Mouse (Mus musculus) right cerebral cortex, postnatal 10 days (tissue): Measurements from ENCODE around the gene Hist1h3d.
"Not testable (repeated sequence)": the region's sequence is repeated elsewhere in the genome, so short reads cannot be mapped to it uniquely, and the experiment has no call there.

ENCODE experiments used
- DNase-seq, 2 experiments: peaks; one replicate each; pipeline ENCODE4 v3.0.0; 2021; ENCODE audit warnings: low spot score in 2 of 2

Hist1h3d gene

DNA sequence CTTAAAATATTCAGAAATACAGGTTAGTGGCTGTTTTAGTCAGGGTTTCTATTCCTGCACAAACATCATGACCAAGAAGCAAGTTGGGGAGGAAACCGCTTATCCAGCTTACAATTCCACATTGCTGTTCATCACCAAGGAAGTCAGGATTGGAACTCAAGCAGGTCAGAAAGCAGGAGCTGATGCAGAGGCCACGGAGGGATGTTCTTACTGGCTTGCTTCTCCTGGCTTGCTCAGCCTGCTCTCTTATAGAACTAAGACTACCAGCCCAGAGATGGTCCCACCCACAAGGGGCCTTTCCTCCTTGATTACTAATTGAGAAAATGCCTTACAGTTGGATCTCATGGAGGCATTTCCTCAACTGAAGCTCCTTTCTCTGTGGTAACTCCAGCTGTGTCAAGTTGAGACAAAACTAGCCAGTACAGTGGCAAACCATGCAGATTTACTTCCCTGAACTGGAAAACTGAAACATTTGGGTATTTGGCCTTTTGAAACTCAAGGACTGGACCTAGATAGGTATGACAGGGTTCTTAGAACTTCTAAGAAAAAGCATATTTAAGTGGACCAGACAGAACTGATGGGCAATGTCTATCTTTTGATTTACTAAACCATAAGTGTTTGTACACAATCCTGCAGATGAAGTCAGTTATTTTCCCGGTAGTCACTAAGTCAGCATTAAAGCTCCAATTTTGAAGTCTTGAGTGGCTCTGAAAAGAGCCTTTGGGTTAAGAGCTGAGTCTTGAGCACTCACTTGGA, 33.2 kb upstream of the Hist1h3d start:
- DNase-seq = not testable (repeated sequence)

DNA sequence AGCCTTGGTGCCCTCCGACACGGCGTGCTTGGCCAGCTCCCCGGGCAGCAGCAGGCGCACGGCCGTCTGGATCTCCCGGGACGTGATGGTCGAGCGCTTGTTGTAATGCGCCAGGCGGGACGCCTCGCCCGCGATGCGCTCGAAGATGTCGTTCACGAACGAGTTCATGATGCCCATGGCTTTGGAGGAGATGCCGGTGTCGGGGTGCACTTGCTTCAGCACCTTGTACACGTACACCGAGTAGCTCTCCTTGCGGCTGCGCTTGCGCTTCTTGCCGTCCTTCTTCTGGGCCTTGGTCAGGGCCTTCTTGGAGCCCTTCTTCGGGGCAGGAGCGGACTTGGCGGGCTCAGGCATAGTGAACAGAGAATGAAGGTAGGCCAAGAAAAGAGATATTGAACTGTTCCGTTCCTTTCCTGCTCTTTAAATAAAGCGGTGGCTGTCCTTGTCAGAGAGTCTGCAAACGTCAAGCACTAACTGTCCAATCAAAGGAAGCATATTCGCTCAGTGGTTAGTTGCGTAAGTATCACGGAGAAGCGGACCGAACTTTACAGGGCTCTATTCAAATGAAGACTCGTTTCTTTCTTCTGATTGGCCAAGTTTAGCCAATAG, 32.5 kb upstream of the Hist1h3d start, which contains the start of gene Hist1h2bh:
Gene Hist1h2bh, minus strand, starts transcription at position 394 of the 609 bp plus-strand sequence.
- DNase-seq = peak; percentile 80 to 93

DNA sequence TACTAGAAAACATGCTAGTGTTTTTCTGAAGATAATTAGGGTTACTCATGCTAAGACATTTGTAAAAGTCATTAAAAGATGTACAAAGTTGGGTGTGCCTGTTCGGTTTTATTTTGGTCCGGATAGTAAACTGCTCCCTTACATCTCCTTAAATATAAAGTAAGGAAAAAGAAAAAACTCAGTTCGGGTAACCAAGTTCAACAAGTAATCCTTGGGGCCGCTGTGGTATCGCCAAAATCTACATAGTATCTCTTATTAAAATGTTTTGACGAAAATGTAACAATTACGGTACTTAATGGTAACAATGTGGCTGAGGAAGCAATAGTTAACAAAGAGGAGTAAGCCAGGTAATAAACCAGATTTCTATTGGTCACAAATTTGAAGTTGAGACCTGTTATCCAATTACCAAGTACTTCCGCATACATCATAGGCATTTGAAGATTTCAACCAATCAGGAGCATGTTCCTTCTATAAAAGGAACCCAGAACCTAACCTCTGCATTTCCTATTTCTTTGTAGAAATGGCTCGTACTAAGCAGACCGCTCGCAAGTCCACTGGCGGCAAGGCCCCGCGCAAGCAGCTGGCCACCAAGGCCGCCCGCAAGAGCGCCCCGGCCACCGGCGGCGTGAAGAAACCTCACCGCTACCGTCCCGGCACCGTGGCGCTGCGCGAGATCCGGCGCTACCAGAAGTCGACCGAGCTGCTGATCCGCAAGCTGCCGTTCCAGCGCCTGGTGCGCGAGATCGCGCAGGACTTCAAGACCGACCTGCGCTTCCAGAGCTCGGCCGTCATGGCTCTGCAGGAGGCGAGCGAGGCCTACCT, 31.4 kb upstream of the Hist1h3d start, which contains the start of gene Hist1h3f:
Gene Hist1h3f, plus strand, starts transcription at position 88 of the 822 bp plus-strand sequence.
- DNase-seq = peak; percentile 66 to 82

DNA sequence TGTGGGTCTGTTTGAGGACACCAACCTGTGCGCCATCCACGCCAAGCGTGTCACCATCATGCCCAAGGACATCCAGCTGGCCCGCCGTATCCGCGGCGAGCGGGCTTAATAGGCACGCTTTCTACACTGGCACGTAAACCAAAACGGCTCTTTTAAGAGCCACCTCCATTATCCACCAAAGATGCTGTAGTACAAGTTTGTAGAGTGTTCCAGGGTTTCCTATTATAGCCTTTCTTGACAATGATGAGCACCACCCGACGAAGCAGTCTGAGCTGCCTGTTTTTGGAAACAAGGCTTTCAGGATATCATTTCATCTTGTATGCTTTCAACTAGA, 30.8 kb upstream of the Hist1h3d start:
- not testable (repeated sequence) for DNase-seq

DNA sequence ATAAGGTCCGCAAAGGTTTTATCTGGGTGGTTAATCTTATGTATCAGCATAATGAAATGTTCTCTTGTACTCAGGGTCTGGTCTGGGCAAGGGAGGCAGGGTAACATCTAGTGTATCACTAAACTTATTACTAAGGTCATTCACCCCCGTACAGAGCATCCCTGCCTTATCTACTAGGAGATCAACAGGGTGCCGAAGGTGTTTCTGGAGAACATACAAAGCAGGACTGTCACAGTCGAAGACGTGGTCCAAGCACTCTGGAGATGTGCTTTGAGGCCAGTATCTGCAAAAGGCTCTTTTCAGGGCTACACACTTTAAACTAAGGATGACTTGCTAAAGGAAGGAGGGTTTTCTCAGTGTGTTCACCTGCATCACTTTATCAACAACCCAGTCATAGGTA, 28.9 kb upstream of the Hist1h3d start:
- no peak for DNase-seq

DNA sequence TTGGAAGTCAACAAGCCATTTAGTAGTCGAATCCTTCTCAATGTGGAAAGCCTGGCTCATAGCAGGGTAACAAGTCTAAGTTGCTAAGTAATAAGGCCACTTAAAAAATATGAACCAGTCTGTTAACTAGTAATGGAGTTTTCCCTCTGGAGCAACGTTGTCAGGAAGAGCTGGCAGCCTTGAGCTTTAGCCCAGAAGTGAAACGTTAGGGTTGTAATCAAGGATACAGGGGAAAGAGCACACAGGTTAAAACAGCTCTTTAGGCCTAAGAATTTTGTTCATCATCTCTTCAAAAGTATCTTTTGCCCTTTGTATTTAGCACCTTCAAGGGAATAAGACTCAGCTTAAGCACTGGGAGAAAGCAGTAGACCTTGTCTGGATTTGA, 24.8 kb upstream of the Hist1h3d start:
- DNase-seq = no peak

DNA sequence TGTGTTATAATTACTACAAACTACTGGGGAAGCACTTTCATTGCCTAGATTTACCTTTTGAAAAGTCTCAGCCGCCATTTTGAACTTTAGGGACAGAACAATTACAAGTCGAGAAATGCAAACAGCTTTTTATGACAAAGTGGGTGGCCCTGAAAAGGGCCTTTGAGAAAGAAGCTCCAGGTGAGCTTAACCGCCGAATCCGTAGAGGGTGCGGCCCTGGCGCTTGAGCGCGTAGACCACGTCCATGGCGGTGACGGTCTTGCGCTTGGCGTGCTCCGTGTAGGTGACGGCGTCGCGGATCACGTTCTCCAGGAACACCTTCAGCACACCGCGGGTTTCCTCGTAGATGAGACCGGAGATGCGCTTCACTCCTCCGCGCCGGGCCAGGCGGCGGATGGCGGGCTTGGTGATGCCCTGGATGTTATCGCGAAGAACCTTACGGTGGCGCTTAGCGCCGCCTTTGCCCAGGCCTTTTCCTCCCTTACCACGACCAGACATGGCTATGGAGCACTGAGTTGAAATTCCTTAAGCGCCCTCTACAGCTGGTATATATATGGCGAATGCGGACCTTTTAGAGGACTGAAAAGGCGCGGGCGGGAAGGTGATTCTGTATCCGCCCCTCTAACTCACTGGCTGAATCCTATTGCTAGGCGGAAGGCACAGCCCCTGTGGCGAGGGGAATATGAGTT, 24.3 kb upstream of the Hist1h3d start, which contains the start of gene Hist1h4f:
Gene Hist1h4f, minus strand, starts transcription at position 503 of the 689 bp plus-strand sequence.
- peak; percentile 94 to 96 for DNase-seq

DNA sequence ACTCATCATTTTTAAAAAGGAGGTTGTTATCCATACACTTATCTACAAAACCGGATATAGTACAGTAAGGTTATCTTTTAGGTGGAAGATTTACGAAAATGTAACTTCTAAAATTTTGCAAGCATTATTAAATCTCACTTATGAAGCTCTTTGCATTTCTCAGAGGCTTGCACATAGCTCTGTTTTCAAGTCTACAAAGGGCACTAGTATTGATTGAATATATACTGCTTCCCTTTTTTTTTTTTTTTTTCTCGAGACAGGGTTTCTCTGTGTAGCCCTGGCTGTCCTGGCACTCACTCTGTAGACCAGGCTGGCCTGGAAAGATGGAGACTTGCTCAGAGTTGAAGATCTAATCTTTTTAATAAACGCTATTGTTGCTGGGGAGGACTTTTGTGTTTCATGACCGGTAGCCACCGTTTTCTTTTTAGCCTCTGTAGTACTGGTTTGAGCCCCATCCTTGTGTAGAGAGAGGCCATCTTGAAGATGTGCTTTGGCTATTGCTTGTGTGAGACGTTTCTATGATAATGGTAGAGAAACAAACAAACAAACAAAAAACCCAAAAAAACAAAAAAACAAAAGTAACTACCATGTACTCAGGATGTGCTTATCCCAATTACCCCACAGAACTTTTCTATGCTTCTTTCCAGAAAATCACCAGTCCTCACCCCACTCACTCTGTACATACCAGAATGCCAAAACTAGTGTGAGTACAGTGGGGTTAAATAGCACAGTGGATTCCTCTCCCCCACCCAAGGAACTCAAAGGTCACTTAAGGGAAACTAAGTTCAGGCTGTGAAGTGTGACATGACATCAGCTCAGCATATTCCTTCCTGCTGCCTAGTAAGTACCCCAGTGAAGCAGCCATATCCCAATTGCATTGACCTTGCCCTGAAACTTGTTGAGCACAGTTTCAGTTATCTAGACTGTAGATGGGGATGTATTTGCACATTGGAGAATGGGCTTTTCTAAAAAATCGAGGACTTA, 23.3 kb upstream of the Hist1h3d start:
- DNase-seq = no peak

DNA sequence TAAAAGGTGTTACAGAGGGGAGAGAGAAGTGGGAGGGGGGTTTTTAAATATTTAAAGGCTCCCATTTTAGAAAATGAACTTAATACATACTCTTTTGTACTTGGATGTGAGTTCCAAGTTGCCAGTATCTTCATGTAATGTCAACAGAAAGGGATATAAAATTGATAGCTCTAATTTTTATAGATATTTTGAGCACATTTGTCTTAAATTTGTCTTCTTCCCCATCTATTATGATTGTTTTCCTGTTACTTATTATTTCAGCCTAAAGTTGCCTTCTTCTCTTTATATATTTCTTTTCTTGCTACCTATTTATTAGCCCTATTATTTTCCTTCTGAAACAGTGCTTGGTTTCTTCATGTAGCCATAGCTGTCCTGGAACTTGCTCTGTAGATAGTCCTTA, 22.6 kb upstream of the Hist1h3d start, which contains the start of gene Hist1h1d:
Gene Hist1h1d, plus strand, starts transcription at position 301 of the 400 bp plus-strand sequence.
- no peak for DNase-seq

DNA sequence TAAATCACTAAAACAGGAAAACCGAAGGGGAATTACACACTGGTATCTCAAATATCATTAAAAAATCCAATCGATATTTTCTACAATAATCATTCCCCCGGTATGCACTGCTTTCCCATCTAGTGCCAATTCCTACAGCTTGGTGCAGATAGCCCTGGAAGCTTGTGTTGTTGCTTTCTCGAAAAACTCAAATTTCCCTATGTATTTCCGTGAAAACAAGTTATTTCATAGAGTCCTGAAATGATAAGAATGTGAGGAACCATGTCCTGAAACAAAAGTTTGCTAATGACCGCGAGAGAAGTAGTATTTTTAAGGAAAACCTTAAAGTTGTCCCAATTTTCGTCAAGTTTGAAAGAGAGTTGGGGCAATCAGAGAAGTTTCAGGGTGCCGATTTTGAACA, 21.2 kb upstream of the Hist1h3d start:
- DNase-seq = no peak

DNA sequence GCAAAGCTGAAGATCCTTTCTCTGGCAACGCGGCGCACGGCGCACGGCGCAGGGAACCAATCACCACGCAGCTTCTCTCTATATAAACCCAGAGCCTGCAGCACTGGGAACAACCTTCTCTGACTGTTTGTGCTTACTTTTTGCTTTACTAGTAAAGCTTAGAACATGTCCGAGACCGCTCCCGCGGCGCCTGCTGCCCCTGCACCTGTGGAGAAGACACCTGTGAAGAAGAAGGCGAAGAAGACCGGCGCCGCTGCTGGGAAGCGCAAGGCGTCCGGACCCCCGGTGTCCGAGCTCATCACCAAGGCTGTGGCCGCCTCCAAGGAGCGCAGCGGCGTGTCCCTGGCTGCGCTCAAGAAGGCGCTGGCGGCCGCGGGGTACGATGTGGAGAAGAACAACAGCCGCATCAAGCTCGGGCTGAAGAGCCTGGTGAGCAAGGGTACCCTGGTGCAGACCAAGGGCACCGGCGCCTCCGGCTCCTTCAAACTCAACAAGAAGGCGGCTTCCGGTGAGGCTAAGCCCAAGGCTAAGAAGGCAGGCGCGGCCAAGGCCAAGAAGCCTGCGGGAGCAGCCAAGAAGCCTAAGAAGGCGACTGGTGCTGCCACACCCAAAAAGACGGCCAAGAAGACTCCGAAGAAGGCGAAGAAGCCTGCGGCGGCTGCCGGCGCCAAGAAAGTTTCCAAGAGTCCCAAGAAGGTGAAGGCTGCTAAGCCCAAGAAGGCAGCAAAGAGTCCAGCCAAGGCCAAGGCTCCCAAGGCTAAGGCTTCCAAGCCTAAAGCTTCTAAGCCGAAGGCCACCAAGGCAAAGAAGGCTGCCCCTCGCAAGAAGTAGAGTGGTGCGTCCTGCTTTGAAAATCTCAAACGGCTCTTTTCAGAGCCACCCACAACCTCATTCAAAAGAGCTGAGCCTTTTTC, 20.4 kb upstream of the Hist1h3d start:
- peak; percentile 87 to 89 for DNase-seq

DNA sequence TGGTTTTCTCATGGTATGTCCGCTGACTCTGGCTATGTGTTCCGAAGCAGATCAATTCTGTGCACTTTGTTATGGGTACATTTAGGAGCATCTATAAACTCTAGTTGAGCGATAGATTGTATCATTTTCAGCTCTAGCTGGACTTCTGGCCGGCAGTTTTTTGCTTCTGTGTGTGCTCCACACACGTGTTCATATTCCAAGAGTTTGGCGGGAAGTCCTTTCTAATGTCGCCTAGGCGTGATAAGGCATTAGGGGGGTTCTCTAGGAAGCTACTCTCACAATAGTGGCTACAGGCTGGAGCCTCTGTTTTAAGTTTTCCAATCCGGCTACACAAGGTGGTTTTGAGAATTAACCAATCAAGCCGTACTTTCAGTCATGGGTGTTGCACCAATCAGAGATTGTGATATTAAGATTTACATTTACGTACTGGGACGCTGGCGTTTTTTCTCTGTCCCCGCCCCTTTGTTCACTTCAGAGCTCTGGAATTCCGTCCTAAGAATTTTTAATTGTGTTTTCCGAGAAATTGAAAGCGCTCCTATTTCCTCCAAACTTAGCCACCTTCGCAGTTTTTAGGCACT, 19.6 kb upstream of the Hist1h3d start:
- peak; percentile 75 to 90 for DNase-seq

DNA sequence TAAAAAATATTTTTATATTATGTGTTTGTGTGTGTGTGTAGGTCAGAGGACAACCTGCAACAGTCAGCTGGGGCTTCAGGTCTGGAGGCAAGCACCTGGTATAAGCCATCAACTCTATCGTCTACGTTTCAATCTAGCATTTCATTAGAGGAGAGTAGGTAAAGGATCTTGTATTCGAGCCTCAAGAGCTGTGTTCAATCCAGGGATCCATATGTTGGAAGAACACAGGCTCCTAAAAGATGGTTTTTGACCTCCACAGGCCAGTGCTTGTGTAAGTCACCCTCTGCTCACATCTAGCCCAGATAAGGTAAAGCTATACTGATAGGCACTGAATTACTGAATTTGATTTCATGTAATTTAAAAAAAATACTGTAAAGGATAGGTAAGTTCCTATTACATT, 18.7 kb upstream of the Hist1h3d start:
- no peak for DNase-seq

DNA sequence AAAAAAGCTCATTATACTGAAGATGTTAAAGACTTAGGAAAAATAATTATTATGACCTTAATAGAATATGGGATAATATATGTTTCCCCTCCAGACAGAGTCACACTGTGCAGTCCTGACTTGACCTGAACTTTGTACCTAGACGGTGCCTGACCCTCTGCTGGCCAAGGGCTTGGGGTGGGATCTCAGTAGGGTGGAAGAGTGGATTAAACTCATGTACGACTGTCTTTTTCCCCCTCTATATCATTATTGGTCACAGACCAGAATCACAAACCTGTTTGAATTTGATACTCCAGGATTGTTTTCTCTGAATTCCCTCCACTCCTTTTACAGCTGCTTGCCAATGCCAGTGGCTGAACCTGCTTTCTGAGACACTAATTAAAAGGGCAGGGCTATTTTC, 14.9 kb upstream of the Hist1h3d start:
- DNase-seq = not testable (repeated sequence)

DNA sequence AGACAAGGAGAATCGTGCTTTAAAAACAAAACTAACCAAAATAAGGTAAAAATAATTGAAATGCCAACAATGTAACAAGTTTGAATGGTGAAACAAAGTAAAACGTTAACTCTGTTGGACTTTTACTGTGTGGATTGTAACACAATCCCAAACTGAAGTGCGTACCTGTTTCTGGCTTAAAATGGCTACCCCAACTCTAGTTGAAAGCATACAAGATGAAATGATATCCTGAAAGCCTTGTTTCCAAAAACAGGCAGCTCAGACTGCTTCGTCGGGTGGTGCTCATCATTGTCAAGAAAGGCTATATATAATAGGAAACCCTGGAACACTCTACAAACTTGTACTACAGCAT, 14.1 kb upstream of the Hist1h3d start:
- not testable (repeated sequence) for DNase-seq

DNA sequence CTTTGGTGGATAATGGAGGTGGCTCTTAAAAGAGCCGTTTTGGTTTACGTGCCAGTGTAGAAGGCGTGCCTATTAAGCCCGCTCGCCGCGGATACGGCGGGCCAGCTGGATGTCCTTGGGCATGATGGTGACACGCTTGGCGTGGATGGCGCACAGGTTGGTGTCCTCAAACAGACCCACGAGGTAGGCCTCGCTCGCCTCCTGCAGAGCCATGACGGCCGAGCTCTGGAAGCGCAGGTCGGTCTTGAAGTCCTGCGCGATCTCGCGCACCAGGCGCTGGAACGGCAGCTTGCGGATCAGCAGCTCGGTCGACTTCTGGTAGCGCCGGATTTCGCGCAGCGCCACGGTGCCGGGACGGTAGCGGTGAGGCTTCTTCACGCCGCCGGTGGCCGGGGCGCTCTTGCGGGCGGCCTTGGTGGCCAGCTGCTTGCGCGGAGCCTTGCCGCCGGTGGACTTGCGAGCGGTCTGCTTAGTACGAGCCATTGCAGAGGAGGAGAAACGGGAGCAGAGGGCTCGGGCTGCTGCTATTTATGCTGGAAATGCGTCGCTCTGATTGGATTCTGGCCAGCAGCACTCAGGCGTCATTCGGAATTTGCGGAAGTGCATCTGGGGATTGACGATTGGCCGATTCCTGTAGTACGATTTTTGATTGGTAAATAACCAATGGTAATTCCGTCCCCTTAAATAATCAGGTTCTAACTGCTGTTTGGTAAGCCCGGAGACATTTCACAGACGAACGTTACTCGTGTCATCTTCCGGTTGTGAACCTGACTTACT, 13.5 kb upstream of the Hist1h3d start, which contains the start of gene Hist1h3e:
Gene Hist1h3e, minus strand, starts transcription at position 487 of the 777 bp plus-strand sequence.
- peak; percentile 97 to 98 for DNase-seq

DNA sequence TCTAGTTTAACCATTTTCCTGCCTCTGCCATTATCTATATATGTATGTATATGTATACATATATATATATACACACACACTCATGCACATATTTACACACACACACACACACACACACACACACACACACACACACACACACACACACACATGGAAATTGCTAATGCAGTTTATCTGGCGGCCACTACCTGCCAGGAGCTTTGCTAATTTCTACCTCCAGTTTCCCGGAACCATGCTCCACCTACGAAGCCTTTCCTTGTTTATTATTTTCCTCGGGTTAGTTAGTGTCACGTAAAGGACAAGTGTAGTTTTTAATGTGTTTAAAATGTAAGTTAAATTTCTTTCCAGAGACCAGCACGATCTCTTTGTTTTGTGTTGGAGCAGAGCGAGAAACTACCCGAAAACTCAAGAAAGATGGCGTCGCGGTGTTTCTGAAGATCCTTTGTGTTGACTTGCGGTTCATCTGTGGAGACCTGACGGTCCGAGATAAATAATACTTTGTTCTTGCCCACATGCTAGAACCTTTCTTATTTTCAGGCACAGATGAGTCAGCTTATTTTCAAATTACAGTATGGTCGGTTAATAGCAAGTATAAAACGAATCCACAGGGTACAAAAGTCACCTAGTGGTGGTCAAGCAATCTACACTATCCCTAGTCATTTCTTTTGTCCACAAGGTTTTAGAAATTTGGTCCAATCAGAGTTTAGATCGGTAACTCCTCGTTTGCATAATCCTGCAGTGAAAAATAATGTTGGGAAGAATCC, 12.7 kb upstream of the Hist1h3d start:
- DNase-seq = peak; percentile 48 to 63
